Mouse (Mus musculus): Measurements from ENCODE around the gene Teddm2.

Teddm2 gene

GRCm38 (mm10) chr1:153899731-153900380 lies at the start of gene Teddm2, which contains the start of gene Glul:
Teddm2 (minus strand) TSS chr1:153900228.
Glul (plus strand) TSS chr1:153899944.
- peak; percentile 99 for DNase-seq (ENCODE audit: low read depth, low spot score)

- DNase-seq (ENCODE audit: low read depth, low spot score), result no peak
These were observed 47.8 kb upstream of the Teddm2 start for GRCm38 (mm10) chr1:153947837-153948236.

GRCm38 (mm10) chr1:153946971-153947370 lies 46.9 kb upstream of the Teddm2 start:
- no peak for DNase-seq (ENCODE audit: low read depth, low spot score)

- DNase-seq (ENCODE audit: low read depth, low spot score), result peak; percentile 59
These were observed 45.2 kb upstream of the Teddm2 start for GRCm38 (mm10) chr1:153945181-153945580.

GRCm38 (mm10) chr1:153940986-153941385 lies 41.0 kb upstream of the Teddm2 start:
- DNase-seq (ENCODE audit: low read depth, low spot score), result no peak

- peak; percentile 30 for DNase-seq (ENCODE audit: low read depth, low spot score)
These were observed 37.0 kb upstream of the Teddm2 start for GRCm38 (mm10) chr1:153937025-153937424.

- DNase-seq (ENCODE audit: low read depth, low spot score), result no peak
These were observed 35.9 kb upstream of the Teddm2 start for GRCm38 (mm10) chr1:153935844-153936380.

- DNase-seq (ENCODE audit: low read depth, low spot score), result no peak
These were observed 33.7 kb upstream of the Teddm2 start for GRCm38 (mm10) chr1:153933772-153934171.

GRCm38 (mm10) chr1:153930431-153930830 lies 30.4 kb upstream of the Teddm2 start:
- no peak for DNase-seq (ENCODE audit: low read depth, low spot score)

GRCm38 (mm10) chr1:153924395-153925385 lies 24.7 kb upstream of the Teddm2 start:
- DNase-seq (ENCODE audit: low read depth, low spot score), result no peak

- no peak for DNase-seq (ENCODE audit: low read depth, low spot score)
These were observed 22.6 kb upstream of the Teddm2 start for GRCm38 (mm10) chr1:153922571-153923021.

- DNase-seq (ENCODE audit: low read depth, low spot score), result no peak
These were observed 21.6 kb upstream of the Teddm2 start for GRCm38 (mm10) chr1:153921642-153922041.

- DNase-seq (ENCODE audit: low read depth, low spot score), result no peak
These were observed 18.6 kb upstream of the Teddm2 start for GRCm38 (mm10) chr1:153918521-153919206.

GRCm38 (mm10) chr1:153913869-153914268 lies 13.8 kb upstream of the Teddm2 start:
- DNase-seq (ENCODE audit: low read depth, low spot score), result no peak

- DNase-seq (ENCODE audit: low read depth, low spot score), result no peak
These were observed 11.3 kb upstream of the Teddm2 start for GRCm38 (mm10) chr1:153911276-153911795.

GRCm38 (mm10) chr1:153910423-153910822 lies 10.4 kb upstream of the Teddm2 start:
- DNase-seq (ENCODE audit: low read depth, low spot score), result no peak

GRCm38 (mm10) chr1:153909963-153910291 lies 9.9 kb upstream of the Teddm2 start:
- DNase-seq (ENCODE audit: low read depth, low spot score), result no peak

GRCm38 (mm10) chr1:153909213-153909962 lies 9.4 kb upstream of the Teddm2 start:
- no peak for DNase-seq (ENCODE audit: low read depth, low spot score)

- DNase-seq (ENCODE audit: low read depth, low spot score), result no peak
These were observed 8.7 kb upstream of the Teddm2 start for GRCm38 (mm10) chr1:153908741-153909140.

- DNase-seq (ENCODE audit: low read depth, low spot score), result no peak
These were observed 8.2 kb upstream of the Teddm2 start for GRCm38 (mm10) chr1:153908208-153908607.

GRCm38 (mm10) chr1:153905884-153906283 lies 5.9 kb upstream of the Teddm2 start:
- no peak for DNase-seq (ENCODE audit: low read depth, low spot score)
